Mouse (Mus musculus): ENCODE results near the gene Ebi3. TPM values are rescaled to one million over a fixed set of nuclear protein-coding genes. Genes with fewer than 3 reads are reported as not detected.
"Not testable (repeated sequence)": the region's sequence is repeated elsewhere in the genome, so short reads cannot be mapped to it uniquely, and the experiment has no call there.

Gene Ebi3
- total RNA-seq (2021) = 1 to 10 TPM; 1.2 to 1.4 TPM
- long read RNA-seq, experiment 1, partial matches to known transcripts = 0 of 2 reads
- long read RNA-seq, experiment 1, other reads (novel, unspliced or antisense) = 1 of 2 reads
- long read RNA-seq, experiment 2, partial matches to known transcripts = 3 of 3 reads
- long read RNA-seq, experiment 2, other reads (novel, unspliced or antisense) = 0 of 3 reads

GRCm38 (mm10) chr17:55952447-55953027 lies at the start of gene Ebi3:
TSS of gene Ebi3 (plus strand) at chr17:55952640.
- no peak within 1 kb of the TSS for H3K27ac ChIP-seq
- intact Hi-C loops (cut with DNase I) = loop anchor here (10.0 kb wide), 1 partner anchor 1598 kb away; no protein-coding TSS in a partner anchor
- H3K4me3 ChIP-seq = no peak within 1 kb of the TSS
- DNase-seq (ENCODE audit: extremely low spot score in 1 of 2, low spot score in 2 of 2) = peak in 1 of 2 experiments; percentile 7
- TF ChIP-seq CTCF (IDR thresholded peaks at IDR 0.05) = no peak

- DNase-seq (ENCODE audit: extremely low spot score in 1 of 2, low spot score in 2 of 2) = no peak
- intact Hi-C loops (cut with DNase I) = no loop called here
- TF ChIP-seq CTCF (IDR thresholded peaks at IDR 0.05) = no peak
- Histone ChIP-seq H3K4me3 (no peak overlapping the region), H3K27ac (no peak overlapping the region)
Observed at GRCm38 (mm10) chr17:55903087-55903486, 49.4 kb upstream of the Ebi3 start.

DNA sequence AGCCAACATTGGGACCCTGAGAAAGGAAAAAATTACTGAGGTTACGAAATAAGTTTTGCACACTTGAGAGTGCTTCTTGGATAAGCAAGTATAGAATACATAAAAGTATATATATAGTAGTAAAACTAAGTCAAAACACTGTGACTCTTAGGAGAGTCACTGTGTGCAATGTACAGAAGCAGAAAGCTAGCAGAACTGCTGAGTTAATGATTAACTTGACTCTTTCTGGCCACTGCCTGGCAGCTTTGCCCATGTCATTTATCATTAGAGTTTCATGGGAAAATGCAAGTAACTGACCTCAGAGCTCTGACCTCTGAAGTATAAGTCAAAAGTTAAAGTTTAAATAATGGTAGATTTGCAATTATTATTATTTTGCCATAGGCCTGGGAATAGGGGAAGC lies 48.8 kb upstream of the Ebi3 start:
- intact Hi-C loops (cut with DNase I) = no loop called here
- DNase-seq (ENCODE audit: extremely low spot score in 1 of 2, low spot score in 2 of 2) = no peak
- H3K27ac ChIP-seq = no peak overlapping the region
- H3K4me3 ChIP-seq = no peak overlapping the region
- no peak for TF ChIP-seq CTCF (IDR thresholded peaks at IDR 0.05)

- DNase-seq (ENCODE audit: extremely low spot score in 1 of 2, low spot score in 2 of 2) = no peak
- intact Hi-C loops (cut with DNase I) = no loop called here
- H3K27ac ChIP-seq = no peak overlapping the region
- TF ChIP-seq CTCF (IDR thresholded peaks at IDR 0.05) = no peak
- H3K4me3 ChIP-seq = no peak overlapping the region
Observed at GRCm38 (mm10) chr17:55904131-55904530, 48.3 kb upstream of the Ebi3 start.

GRCm38 (mm10) chr17:55906669-55907068 lies 45.8 kb upstream of the Ebi3 start:
- no peak overlapping the region for H3K4me3 ChIP-seq
- no peak for TF ChIP-seq CTCF (IDR thresholded peaks at IDR 0.05)
- no peak for DNase-seq (ENCODE audit: extremely low spot score in 1 of 2, low spot score in 2 of 2)
- H3K27ac ChIP-seq = no peak overlapping the region
- intact Hi-C loops (cut with DNase I) = no loop called here

- DNase-seq (ENCODE audit: extremely low spot score in 1 of 2, low spot score in 2 of 2) = peak; percentile 63 to 65
- TF ChIP-seq CTCF (IDR thresholded peaks at IDR 0.05) = peak; percentile 39
- intact Hi-C loops (cut with DNase I) = loop anchor here (5.0 kb wide), 1 partner anchor 220 kb away; the partner anchor contains the start of gene Pot1b
- H3K27ac ChIP-seq = peak overlapping the region; percentile 90
- H3K4me3 ChIP-seq = peak overlapping the region; percentile 59
Observed at GRCm38 (mm10) chr17:55931553-55932502, 20.6 kb upstream of the Ebi3 start.

- TF ChIP-seq CTCF (IDR thresholded peaks at IDR 0.05) = no peak
- intact Hi-C loops (cut with DNase I) = loop anchor here (5.0 kb wide), 1 partner anchor 220 kb away; the partner anchor contains the start of gene Pot1b
- Histone ChIP-seq H3K4me3 (peak overlapping the region; percentile 59), H3K27ac (no peak overlapping the region)
- DNase-seq (ENCODE audit: extremely low spot score in 1 of 2, low spot score in 2 of 2) = no peak
Observed at GRCm38 (mm10) chr17:55932635-55933034, 19.8 kb upstream of the Ebi3 start.

- H3K4me3 ChIP-seq = no peak overlapping the region
- no peak for DNase-seq (ENCODE audit: extremely low spot score in 1 of 2, low spot score in 2 of 2)
- no peak overlapping the region for H3K27ac ChIP-seq
- no peak for TF ChIP-seq CTCF (IDR thresholded peaks at IDR 0.05)
- intact Hi-C loops (cut with DNase I) = loop anchor here (5.0 kb wide), 1 partner anchor 221 kb away; the partner anchor contains the start of gene Pot1b
Observed at GRCm38 (mm10) chr17:55933191-55933590, 19.2 kb upstream of the Ebi3 start.

DNA sequence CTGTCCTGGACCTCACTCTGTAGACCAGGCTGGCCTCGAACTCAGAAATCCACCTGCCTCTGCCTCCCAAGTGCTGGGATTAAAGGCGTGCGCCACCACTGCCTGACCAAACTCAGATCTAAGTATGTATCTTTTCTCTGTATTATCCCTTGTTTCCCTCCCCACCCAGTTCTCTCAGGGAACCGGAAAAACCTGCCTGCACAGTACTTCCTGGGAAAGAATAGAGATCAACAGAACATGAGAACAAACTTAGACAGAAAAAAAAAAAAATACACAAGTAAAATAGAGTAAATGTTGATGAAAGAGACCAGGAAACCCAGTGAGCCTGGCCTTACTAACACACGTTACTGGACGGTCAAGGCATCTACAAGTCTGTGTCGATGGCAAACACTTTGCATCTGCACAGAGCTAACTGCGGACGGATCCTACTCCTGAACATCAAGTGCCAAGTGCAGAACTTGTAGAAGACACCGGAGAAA lies 8.0 kb upstream of the Ebi3 start:
- H3K27ac ChIP-seq = peak overlapping the region; percentile 89
- intact Hi-C loops (cut with DNase I); DNase-seq (ENCODE audit: extremely low spot score in 1 of 2, low spot score in 2 of 2): not testable (repeated sequence)
- H3K4me3 ChIP-seq = peak overlapping the region; percentile 56

- peak; percentile 91 to 94 for DNase-seq (ENCODE audit: extremely low spot score in 1 of 2, low spot score in 2 of 2)
- H3K27ac ChIP-seq = peak overlapping the region; percentile 89
- intact Hi-C loops (cut with DNase I) = not testable (repeated sequence)
- peak overlapping the region; percentile 56 for H3K4me3 ChIP-seq
Observed at GRCm38 (mm10) chr17:55944866-55945682, 7.4 kb upstream of the Ebi3 start.

DNA sequence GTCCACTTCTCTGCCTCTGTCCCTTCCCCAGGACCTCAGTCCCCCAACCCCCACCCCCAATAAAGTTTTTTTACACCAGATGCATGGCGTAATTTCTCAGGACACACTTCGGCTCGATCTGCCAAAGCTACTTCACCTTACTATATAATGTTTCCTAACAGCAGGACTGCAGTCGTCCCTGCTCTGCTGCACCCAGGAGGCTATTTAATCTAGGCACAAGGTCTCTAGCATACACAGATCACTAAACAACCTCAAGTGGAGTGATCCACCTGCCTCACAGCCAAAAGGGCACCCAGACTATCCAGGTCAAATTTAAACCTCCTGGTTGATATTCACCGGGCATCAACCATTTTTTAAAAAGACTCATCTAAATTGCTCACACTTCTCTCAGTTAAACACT lies 6.7 kb upstream of the Ebi3 start:
- H3K4me3 ChIP-seq = peak overlapping the region; percentile 56
- TF ChIP-seq CTCF (IDR thresholded peaks at IDR 0.05) = no peak
- DNase-seq (ENCODE audit: extremely low spot score in 1 of 2, low spot score in 2 of 2) = peak in 1 of 2 experiments; percentile 11
- H3K27ac ChIP-seq = peak overlapping the region; percentile 89
- intact Hi-C loops (cut with DNase I) = no loop called here
